Mouse (Mus musculus) lung, adult 2 months (tissue): ENCODE results near the gene Gltp. TPM values are rescaled to one million over a fixed set of nuclear protein-coding genes. Genes with fewer than 3 reads are reported as not detected.
A peak's percentile ranks its signal among the peaks of the same experiment; 100 is the strongest.

ENCODE experiments used
- DNase-seq: peaks from one replicate; pipeline ENCODE4 v3.0.0; 2022
- H3K4me1 ChIP-seq: fragments of 200-500 bp; 2 replicates; pipeline ENCODE4 v1.6.1; 2011; ENCODE audit warnings: low read length; ENCODE audit not compliant: control insufficient read depth, insufficient read depth
- H3K4me3 ChIP-seq: fragments of 200-500 bp; replicated peaks from 2 replicates; pipeline ENCODE3; 2011; ENCODE audit warnings: low read depth, mild to moderate bottlenecking, control low read depth, low read length; ENCODE audit errors: extremely low read depth
- CTCF ChIP-seq: fragments of 200-500 bp; IDR thresholded peaks from 2 replicates; pipeline ENCODE4 v1.5.1; 2011; ENCODE audit warnings: mild to moderate bottlenecking, low read length, control low read depth; ENCODE audit not compliant: insufficient read depth
- POLR2A ChIP-seq: fragments of 200-500 bp; IDR thresholded peaks from 2 replicates; pipeline ENCODE4 v1.6.1; 2011; ENCODE audit warnings: low read depth, mild to moderate bottlenecking, control low read depth, low read length, borderline replicate concordance; ENCODE audit errors: extremely low read depth
- WGBS: fragments of 180-500 bp; shearing (Covaris S2); methylation state at CpG from one replicate; pipeline ENCODE4 v1.1.7; 2018; 5-methylcytosine and 5-hydroxymethylcytosine counted together
- polyA plus RNA-seq: library from polyadenylated mRNA; depleted of rRNA; stranded (reverse); fragments of >200 nt; gene quantifications from 2 replicates; pipeline ENCODE4 v1.2.3, GENCODE M21; 2012

Gene Gltp
- polyA plus RNA-seq, 1 experiment = 259 TPM

DNA sequence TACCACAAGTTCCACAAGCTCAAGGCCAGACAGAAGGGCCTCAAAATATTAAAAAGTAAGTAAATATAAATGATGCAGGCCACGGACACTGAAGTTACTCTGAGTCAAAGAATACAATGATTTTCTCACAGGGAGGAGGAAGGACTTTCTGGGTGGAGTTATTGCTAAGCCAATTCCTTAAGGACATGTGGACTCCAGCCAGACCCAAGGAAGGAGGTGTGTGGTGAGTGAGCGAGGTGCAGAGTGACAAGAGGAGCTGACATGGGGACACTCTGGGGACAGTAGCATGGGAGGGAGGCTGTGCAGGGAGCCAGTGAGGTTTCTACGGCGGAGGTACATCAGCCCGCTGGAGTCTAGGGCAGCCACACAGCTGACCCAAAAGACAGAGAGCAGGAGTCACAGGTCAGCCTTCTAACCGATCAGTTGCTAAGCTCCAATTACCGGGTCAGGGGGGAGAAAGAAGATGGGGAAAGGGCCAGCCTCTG lies 4.0 kb downstream of the Gltp start:
- TF ChIP-seq POLR2A (no peak), CTCF (no peak)
- 48% methylated on average over 7 of the region's 7 CpGs for WGBS

DNA sequence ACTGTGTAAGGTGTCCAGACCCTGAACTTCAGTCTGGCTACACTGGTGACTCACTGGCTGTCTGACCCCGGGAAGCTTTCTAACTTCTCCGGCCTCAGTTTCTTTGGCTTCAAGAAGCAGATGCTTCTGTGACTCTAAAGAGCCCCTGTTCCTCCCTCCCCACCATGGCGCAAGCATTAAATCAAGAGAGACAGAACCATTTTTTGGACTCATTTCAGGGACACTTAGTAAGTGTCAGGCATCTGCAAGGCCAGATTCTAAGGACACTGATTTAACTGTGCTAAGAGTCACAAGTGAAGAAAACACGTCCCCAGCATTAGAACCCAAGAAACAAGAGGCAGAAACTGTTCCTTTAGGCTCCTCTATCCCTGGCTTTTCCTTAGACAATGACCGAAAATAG lies 4.8 kb downstream of the Gltp start:
- no peak for DNase-seq
- 88% methylated on average over 5 of the region's 5 CpGs for WGBS
- no peak overlapping the region for H3K4me3 ChIP-seq
- no peak for TF ChIP-seq POLR2A
- TF ChIP-seq CTCF = no peak
- peaks cover 38% of the 10 kb centered on the region for H3K4me1 ChIP-seq

More for the DNA sequence above, 4.0 kb downstream of the Gltp start:
- no peak for DNase-seq
- H3K4me1 ChIP-seq = peaks cover 37% of the 10 kb centered on the region
- no peak overlapping the region for H3K4me3 ChIP-seq

GRCm38 (mm10) chr5:114681717-114682116 lies 9.1 kb downstream of the Gltp start:
- peak; percentile 32 for DNase-seq
- TF ChIP-seq CTCF = no peak
- no peak; the same call in 1 of the 2 replicates for TF ChIP-seq POLR2A
- Histone ChIP-seq H3K4me1 (peaks cover 24% of the 10 kb centered on the region), H3K4me3 (no peak overlapping the region)
- 41% methylated on average over 8 of the region's 8 CpGs for WGBS

GRCm38 (mm10) chr5:114680676-114681285 lies 10.0 kb downstream of the Gltp start:
- DNase-seq = peak; percentile 25
- H3K4me3 ChIP-seq = no peak overlapping the region

DNA sequence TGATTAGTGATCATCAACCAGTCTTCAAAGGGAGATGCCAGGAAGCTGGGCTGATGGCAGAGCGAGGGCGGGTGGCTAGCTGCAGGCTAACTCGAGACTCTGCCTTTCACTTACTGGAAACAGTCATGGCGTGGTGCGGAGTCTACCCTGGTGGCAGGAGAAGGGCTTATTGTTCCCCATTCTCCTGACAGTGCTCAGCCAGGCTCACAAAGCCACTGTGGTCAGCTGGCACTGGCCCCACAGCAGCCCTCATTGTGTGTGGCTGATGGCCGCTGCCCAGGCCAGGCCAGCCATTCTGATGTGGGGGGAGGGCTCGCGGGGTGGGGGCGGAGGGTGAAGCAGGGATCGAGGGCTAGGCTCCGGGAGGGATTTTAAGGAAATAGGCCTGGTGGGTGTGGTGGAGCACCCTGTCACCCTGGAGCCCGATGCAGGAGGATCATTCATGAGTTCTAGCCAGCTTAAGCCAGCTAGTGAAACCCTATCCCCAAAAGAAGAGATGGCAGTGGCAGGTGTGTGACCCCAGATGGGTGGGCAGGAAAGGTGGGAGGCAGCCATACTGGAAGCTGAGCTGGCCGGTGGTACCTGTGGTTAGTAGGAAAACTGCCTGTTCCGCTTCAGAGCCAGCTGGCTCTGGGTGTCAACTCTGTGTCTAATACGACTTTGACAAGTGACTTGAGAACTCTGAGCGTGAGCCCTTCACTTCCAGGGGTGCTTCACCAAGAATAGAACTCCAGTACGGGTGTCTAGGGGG lies 10.8 kb downstream of the Gltp start:
- 46% methylated on average over 17 of the region's 17 CpGs for WGBS
- no peak overlapping the region for H3K4me3 ChIP-seq

More at GRCm38 (mm10) chr5:114680676-114681285, 10.0 kb downstream of the Gltp start:
- WGBS = 35% methylated on average over 19 of the region's 19 CpGs
- TF ChIP-seq CTCF (no peak), POLR2A (no peak)
- peaks cover 24% of the 10 kb centered on the region for H3K4me1 ChIP-seq

GRCm38 (mm10) chr5:114674594-114674993 lies 16.2 kb downstream of the Gltp start:
- peaks cover under 1% of the 10 kb centered on the region for H3K4me1 ChIP-seq
- H3K4me3 ChIP-seq = no peak overlapping the region
- DNase-seq = no peak
- no peak for TF ChIP-seq CTCF
- no peak for TF ChIP-seq POLR2A
- 78% methylated on average over 8 of the region's 8 CpGs for WGBS

More for the DNA sequence above, 10.8 kb downstream of the Gltp start:
- no peak for TF ChIP-seq CTCF
- no peak for TF ChIP-seq POLR2A
- peaks cover 24% of the 10 kb centered on the region for H3K4me1 ChIP-seq
- DNase-seq = no peak

DNA sequence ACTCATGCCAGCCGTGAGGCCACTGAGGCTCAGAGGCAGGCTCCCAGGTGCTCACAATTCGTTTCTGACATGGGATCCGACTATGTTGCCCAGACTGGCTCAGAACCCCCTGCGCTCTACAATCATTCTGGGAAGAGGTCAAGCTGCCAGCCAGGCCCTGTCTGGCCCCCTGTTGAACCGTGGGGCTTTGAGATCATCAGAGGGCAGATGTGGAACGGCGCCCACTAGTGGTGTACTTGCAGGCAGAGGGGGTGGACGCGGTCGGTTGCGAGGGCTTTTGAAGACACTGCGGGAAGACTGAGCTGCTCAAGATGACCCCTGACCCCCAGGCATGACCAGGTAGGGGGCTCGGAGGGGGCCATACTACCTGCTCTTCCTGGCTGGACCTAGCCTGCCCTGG lies 17.7 kb downstream of the Gltp start:
- Histone ChIP-seq H3K4me3 (no peak overlapping the region), H3K4me1 (no peaks in the 10 kb centered on the region)
- WGBS = 85% methylated on average over 13 of the region's 13 CpGs
- no peak for DNase-seq
- TF ChIP-seq POLR2A (no peak), CTCF (no peak)

DNA sequence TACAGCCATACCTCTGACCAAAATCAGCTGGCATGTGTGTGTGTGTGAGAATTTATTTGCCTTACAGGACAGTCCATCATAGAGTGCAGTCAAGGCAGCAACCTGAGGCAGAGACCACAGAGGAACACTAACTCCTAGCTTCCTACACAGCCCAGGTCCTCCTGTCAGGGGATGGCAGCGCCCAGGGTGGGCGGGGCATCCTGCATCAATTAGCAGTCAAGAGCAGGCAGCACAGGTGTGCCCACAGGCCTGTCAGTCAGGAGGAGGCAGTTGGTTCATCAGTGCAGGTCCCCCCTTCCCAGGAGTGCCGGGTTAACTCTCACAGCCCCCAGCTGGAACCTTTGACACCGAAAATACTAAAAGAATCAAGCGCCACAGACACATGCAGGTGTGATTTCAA lies 21.8 kb downstream of the Gltp start:
- Histone ChIP-seq H3K4me3 (no peak overlapping the region), H3K4me1 (no peaks in the 10 kb centered on the region)
- no peak for TF ChIP-seq CTCF
- TF ChIP-seq POLR2A = no peak
- WGBS = 91% methylated on average over 5 of the region's 5 CpGs
- no peak for DNase-seq

- 1% methylated on average over 36 of the region's 36 CpGs for WGBS
- H3K4me1 ChIP-seq = no peaks in the 10 kb centered on the region
- TF ChIP-seq CTCF (peak; percentile 98), POLR2A (peak; percentile 95; the same call in 1 of the 2 replicates)
- H3K4me3 ChIP-seq = peak overlapping the region; percentile 62
- DNase-seq = peak; percentile 100
These were observed 23.4 kb downstream of the Gltp start for GRCm38 (mm10) chr5:114667228-114667856.
